Mouse (Mus musculus) hindbrain, embryonic 15.5 days (tissue): ENCODE measurements around the gene Klhl3. TPM values are rescaled to one million over a fixed set of nuclear protein-coding genes. Genes with fewer than 3 reads are reported as not detected.

ENCODE experiments used
- ATAC-seq: fragments of 200-750 bp; cut with Nextera tagmentation; 2 replicates; pipeline ENCODE4 v1.8.0; 2017; ENCODE audit warnings: low read depth, moderate number of reproducible peaks, moderate TSS enrichment; ENCODE audit not compliant: low FRiP score
- H3K27ac ChIP-seq: fragments of 300-500 bp; sonication (generic); replicated peaks from 2 replicates; pipeline ENCODE4 v1.5.1; 2015; ENCODE audit warnings: mild to moderate bottlenecking, inconsistent platforms
- H3K27me3 ChIP-seq: fragments of 300-500 bp; sonication (generic); 2 replicates; pipeline ENCODE4 v1.6.1; 2015; ENCODE audit warnings: control low read depth, inconsistent platforms
- H3K36me3 ChIP-seq: fragments of 300-500 bp; sonication (generic); 2 replicates; pipeline ENCODE4 v1.6.1; 2015; ENCODE audit warnings: control low read depth, inconsistent platforms
- H3K4me1 ChIP-seq: fragments of 300-500 bp; sonication (generic); replicated peaks from 2 replicates; pipeline ENCODE4 v1.6.1; 2015; ENCODE audit warnings: control low read depth, inconsistent platforms
- H3K4me2 ChIP-seq: fragments of 300-500 bp; sonication (generic); 2 replicates; pipeline ENCODE4 v1.6.1; 2015; ENCODE audit warnings: moderate library complexity, mild to moderate bottlenecking, inconsistent platforms
- H3K4me3 ChIP-seq: fragments of 300-500 bp; sonication (generic); 2 replicates; pipeline ENCODE4 v1.5.1; 2015; ENCODE audit warnings: mild to moderate bottlenecking, inconsistent platforms
- H3K9ac ChIP-seq: fragments of 300-500 bp; sonication (generic); 2 replicates; pipeline ENCODE4 v1.6.1; 2015; ENCODE audit warnings: inconsistent platforms
- H3K9me3 ChIP-seq: fragments of 300-500 bp; sonication (generic); 2 replicates; pipeline ENCODE4 v1.6.1; 2016; ENCODE audit warnings: control low read depth, inconsistent platforms
- WGBS: fragments of 180-500 bp; shearing (Covaris S2); methylation state at CpG from one replicate; pipeline ENCODE4 v1.1.7; 2015; 5-methylcytosine and 5-hydroxymethylcytosine counted together
- polyA plus RNA-seq: library from polyadenylated mRNA; unstranded; fragments of >200 nt; fragmentation: Nextera tagmentation; extraction: Ambion mirVana; gene quantifications from 2 replicates; pipeline ENCODE4 v1.2.1, GENCODE M21; 2015

Klhl3 gene
- polyA plus RNA-seq, 1 experiment from 2014 or later, result 14.0 TPM

DNA sequence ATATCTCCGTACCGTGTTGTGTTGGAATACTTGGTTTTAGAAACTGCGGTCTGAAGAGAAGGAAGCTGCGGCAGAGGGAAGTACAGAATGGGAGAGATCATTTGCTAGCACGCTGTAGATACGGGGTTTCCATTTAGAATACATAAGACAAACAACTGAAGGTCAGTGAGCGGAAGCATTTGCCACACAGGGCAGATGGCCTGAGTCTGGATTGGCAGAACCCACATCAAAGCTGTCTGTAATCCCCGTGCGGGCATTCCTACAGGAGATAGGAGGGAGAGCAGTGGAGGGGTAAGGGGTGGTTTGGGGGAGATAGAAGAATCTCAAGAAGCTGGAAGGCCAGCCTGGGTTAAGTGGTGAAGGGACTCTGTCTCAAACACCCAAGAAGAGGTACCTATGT lies 38.5 kb downstream of the Klhl3 start:
- Histone ChIP-seq H3K36me3 (no peaks in the 10 kb centered on the region), H3K4me3 (no peak overlapping the region), H3K27ac (no peak overlapping the region; the same call in 1 of the 2 replicates), H3K9me3 (no peaks in the 10 kb centered on the region), H3K4me2 (no peak overlapping the region), H3K27me3 (no peaks in the 10 kb centered on the region), H3K4me1 (no peaks in the 10 kb centered on the region), H3K9ac (no peak overlapping the region)
- WGBS, result 82% methylated on average over 9 of the region's 9 CpGs
- ATAC-seq, result no peak

DNA sequence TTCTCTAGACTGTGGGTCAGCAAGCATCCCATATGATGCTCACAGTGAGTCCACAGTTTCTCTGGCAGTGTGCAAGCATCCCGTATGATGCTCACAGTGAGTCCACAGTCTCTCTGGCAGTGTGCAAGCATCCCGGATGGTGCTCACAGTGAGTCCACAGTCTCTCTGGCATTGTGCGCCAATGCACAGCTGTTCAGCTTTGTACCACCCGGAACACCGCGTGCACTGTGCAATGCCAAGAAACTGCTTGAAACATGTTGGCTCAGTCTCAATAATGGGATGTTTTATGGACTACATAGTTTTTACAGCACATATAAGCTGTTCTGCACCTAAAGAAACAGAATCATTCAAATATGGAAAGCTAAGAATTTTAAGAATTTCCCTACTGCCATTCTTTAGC lies 38.9 kb downstream of the Klhl3 start:
- Histone ChIP-seq H3K4me1 (no peaks in the 10 kb centered on the region), H3K27ac (no peak overlapping the region; the same call in 1 of the 2 replicates), H3K4me3 (no peak overlapping the region), H3K9me3 (no peaks in the 10 kb centered on the region), H3K9ac (no peak overlapping the region), H3K36me3 (no peaks in the 10 kb centered on the region), H3K4me2 (no peak overlapping the region), H3K27me3 (no peaks in the 10 kb centered on the region)
- no peak for ATAC-seq
- 78% methylated on average over 6 of the region's 6 CpGs for WGBS

DNA sequence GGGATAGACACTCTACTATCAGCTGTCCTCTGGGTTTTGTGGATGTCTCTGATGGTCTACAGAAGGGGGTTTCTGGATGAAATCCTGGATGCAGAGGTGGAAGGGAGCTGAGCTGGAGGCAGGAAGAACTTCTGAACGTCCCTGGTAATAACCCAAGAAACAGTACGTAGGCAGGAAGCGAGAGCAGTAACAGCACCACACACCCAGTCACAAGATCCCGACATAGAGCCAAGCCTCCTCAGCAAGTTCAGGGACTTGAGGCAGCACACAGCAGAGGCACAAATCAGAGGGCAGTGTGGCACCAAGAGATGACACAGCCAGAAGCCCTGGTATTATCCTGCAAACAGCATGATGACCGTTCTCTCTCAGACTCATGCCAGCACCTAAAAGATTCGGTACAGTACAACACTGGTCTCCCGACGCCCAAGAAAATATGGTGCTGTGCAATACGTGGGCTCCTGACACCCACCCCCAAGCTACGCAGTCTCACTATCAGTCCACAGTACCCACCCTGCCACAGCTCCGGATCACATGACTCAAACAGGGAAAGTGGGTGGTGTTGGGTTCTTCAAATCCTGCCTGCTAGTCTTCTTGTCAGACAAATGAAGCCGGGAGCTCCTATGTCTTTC lies 40.0 kb downstream of the Klhl3 start:
- Histone ChIP-seq H3K36me3 (no peaks in the 10 kb centered on the region), H3K9ac (no peak overlapping the region), H3K4me3 (no peak overlapping the region), H3K4me1 (no peaks in the 10 kb centered on the region), H3K9me3 (no peaks in the 10 kb centered on the region), H3K27ac (no peak overlapping the region), H3K27me3 (no peaks in the 10 kb centered on the region), H3K4me2 (no peak overlapping the region)
- no peak for ATAC-seq
- 91% methylated on average over 12 of the region's 12 CpGs for WGBS

DNA sequence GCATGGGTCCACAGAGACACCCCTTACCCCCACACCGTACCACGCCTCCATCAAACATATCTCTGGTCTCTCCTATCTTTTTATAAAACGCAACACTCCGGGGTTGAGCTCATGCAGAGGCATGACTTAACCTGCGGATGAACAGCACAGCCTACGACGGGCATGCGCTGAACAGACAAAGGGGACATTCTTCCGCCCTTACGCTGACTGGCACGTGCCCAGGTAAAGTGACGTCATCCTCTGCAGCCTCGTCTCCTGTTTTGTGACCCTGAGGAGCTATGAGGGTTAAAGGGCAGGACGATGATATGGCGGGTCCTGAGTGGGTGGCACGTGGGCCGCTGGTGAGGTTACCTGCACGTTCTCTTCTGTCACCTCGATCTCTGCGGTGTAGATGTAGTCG lies 42.2 kb downstream of the Klhl3 start:
- Histone ChIP-seq H3K4me3 (no peak overlapping the region), H3K9ac (no peak overlapping the region), H3K4me1 (no peaks in the 10 kb centered on the region), H3K27ac (no peak overlapping the region), H3K9me3 (no peaks in the 10 kb centered on the region), H3K36me3 (no peaks in the 10 kb centered on the region), H3K4me2 (no peak overlapping the region), H3K27me3 (no peaks in the 10 kb centered on the region)
- 91% methylated on average over 21 of the region's 21 CpGs for WGBS
- ATAC-seq, result no peak

DNA sequence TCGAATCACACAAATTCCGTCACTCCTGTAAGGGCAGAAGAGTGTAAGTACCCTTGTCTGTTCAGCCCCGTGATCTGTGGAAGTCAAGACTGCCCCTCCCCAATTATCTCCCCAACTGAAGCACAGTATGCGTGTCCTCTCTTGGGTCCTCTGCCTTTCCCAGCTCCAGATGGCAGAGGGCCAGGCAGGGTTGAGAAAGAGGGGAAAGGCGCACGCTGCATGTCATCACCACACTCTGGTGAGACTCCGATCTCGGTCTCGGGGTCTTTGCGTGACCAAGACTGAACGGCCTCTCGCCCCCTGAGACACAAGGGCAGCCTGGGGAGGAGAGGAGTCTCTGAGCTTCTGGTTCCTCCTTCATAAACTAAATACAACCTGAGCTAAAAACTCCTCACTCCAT lies 42.9 kb downstream of the Klhl3 start:
- no peaks in the 10 kb centered on the region for H3K36me3 ChIP-seq
- H3K27ac ChIP-seq, result no peak overlapping the region
- H3K27me3 ChIP-seq, result no peaks in the 10 kb centered on the region
- no peaks in the 10 kb centered on the region for H3K4me1 ChIP-seq
- no peak for ATAC-seq
- WGBS, result 88% methylated on average over 12 of the region's 12 CpGs
- no peak overlapping the region for H3K4me3 ChIP-seq
- H3K9me3 ChIP-seq, result no peaks in the 10 kb centered on the region
- H3K9ac ChIP-seq, result no peak overlapping the region
- H3K4me2 ChIP-seq, result no peak overlapping the region

DNA sequence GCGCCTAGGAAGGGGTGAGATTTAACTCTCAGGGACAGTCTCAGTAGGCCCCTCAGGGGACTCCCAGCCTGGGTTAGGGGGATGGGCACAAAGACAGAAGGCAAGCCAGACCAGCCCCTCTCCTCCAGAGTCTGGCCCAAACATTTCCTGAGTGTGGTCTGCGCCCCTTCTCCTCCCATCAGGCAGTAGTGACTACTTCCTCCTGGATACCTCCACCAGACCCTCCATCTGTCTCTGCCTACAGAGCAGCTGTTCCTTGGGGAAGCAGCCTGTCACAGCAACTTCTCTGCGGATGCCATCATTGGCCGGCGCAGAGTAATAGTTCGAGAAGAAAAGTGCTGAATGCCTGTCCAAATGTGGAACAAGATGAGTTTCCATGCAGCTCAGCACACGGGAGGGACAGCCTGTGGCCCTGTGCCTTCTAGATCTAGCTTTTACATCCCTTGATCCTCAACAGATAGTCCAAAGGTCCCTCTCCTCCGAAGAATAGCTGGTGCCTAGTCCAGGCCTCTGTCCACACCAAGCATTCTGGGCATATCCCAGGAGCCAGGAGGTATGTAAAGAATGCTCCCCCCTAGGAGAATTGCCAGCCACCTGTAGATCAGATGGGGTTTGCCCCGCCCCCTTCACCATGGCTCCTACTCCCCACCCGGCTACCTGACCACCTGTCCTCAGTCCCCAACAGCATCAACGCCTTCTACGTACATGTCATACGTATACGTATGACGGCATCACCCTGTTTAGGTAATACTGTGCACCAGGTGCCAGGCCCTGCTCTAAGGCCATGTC lies 44.8 kb downstream of the Klhl3 start:
- Histone ChIP-seq H3K4me3 (no peak overlapping the region), H3K4me2 (no peak overlapping the region), H3K9me3 (no peaks in the 10 kb centered on the region), H3K36me3 (peaks cover 3% of the 10 kb centered on the region; the same call in 1 of the 2 replicates), H3K4me1 (no peaks in the 10 kb centered on the region), H3K27ac (no peak overlapping the region), H3K27me3 (no peaks in the 10 kb centered on the region), H3K9ac (no peak overlapping the region)
- WGBS, result 90% methylated on average over 15 of the region's 15 CpGs
- ATAC-seq, result no peak

DNA sequence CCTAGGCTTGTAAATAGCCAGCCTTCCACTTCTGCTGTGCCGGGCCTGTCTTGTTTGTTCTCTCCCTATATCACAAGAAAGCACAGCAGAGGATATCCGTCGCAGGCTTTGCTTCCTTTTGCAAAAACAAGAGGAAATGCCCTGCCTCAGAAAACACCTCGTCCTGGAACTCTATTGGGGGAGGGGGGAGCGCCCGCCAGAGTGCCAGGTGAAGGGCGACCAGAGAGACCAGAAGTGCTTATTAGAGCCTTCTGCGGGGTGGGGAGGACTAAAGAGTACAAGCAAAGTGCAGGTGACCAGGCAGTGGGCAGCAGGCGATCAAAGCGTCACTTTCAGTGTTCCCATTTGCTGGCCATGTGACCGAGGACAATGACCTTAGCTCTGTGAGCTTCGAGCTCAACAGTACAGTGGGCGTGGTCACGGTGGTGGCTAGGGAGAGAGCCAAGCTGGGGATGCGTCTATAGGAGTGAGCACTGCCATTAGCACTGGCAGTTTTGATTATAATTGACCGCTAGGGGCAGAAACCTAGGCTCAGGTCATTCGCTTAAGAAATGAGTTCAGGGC lies 45.8 kb downstream of the Klhl3 start:
- 30% methylated on average over 17 of the region's 17 CpGs for WGBS
- H3K4me1 ChIP-seq, result no peaks in the 10 kb centered on the region
- no peak overlapping the region for H3K4me2 ChIP-seq
- no peak for ATAC-seq
- H3K27ac ChIP-seq, result peak overlapping the region; percentile 23; the same call in 1 of the 2 replicates
- no peaks in the 10 kb centered on the region for H3K27me3 ChIP-seq
- H3K9ac ChIP-seq, result no peak overlapping the region
- H3K36me3 ChIP-seq, result peaks cover 11% of the 10 kb centered on the region; the same call in 1 of the 2 replicates
- no peak overlapping the region for H3K4me3 ChIP-seq
- H3K9me3 ChIP-seq, result no peaks in the 10 kb centered on the region

DNA sequence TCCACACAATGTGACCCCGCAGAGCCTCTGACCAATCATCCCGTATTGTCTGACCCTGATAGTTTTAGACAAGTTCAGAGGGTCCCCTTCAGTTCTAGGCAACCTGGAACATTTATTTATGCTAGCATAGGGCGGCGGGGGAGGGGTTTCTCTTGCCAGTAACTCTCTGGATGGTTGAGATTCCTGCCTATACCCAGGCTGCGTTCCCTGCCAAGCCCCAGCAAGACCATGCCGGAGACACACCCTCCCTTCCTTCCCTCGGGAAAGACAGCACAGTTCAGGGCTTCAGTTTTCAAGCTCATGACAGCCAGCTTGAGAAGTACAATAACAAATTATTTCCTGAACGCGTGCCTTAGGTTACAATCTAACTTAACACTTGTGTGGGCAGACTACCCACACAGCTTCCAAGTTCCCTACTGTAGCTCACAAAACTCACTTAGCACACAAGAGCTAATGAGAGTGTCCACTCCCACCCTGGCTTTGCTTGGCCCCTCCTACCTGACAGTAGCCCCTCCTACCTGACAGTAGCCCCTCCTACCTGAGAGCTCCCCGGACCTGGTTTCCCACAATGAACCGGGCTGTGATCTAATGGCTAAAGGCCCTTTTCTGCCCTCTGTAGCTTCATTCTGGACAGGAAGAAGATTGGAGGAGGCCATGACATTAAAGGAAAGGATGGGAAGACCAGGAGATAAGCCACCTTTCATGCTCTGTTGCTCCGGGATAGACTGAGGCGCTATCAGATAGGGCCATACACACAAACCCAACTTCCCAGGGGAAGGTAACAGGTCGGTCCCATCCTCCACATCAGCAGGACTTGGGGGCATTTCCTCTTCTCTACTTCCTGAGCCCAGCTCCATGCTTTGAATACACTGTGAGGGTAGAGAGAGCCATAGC lies 46.6 kb downstream of the Klhl3 start:
- H3K4me3 ChIP-seq, result no peak overlapping the region
- H3K9me3 ChIP-seq, result no peaks in the 10 kb centered on the region
- no peaks in the 10 kb centered on the region for H3K27me3 ChIP-seq
- no peak overlapping the region for H3K4me2 ChIP-seq
- no peak for ATAC-seq
- peak overlapping the region; percentile 23 for H3K27ac ChIP-seq
- WGBS, result 70% methylated on average over 14 of the region's 14 CpGs
- H3K4me1 ChIP-seq, result no peaks in the 10 kb centered on the region
- peaks cover 19% of the 10 kb centered on the region for H3K36me3 ChIP-seq
- H3K9ac ChIP-seq, result no peak overlapping the region

DNA sequence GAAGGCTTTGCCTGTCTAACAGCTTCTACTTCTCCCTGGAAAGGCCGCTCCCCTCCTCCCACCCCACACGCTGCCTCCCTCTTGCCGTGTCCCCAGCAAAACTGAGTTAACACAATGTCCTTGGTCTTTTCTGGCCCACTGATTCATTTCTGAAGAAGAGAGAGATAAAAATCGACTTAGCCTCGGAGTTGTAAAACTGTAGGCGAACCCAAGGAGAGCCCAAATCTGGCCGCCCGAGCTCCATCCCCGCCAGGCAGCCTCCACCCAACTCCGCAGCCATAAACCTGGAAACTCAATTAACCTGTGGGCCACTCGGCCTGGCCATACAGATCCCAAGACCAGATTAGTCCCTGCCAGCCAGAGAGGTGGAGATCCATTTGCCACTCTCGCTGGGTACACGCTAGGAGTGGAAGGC lies 47.3 kb downstream of the Klhl3 start:
- no peak for ATAC-seq
- 90% methylated on average over 13 of the region's 13 CpGs for WGBS

DNA sequence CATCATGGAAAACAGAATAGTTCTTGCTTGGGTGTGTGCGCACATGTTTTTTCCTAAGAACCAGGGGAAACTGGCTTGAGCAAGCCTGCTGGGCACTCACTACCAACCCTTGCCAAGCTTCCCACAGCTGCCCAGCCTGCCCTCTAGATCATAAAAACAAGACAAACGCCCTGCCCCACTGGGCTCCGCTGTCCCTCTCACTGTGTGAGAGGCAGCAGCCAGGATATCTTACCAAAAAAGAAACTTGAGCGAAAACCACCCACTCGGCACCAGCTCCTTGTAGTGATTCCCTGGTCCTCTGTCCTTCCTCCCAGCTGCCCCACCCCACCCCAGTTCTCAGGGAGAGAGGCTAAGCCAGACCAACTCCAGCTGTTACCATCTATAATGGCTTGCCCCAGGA lies 48.1 kb downstream of the Klhl3 start:
- WGBS, result 67% methylated on average over 5 of the region's 5 CpGs
- no peak for ATAC-seq
- Histone ChIP-seq H3K27me3 (no peaks in the 10 kb centered on the region), H3K9me3 (no peaks in the 10 kb centered on the region), H3K9ac (no peak overlapping the region), H3K36me3 (peaks cover 22% of the 10 kb centered on the region), H3K4me2 (no peak overlapping the region), H3K4me1 (no peaks in the 10 kb centered on the region), H3K27ac (no peak overlapping the region), H3K4me3 (no peak overlapping the region)

More for the DNA sequence above, 47.3 kb downstream of the Klhl3 start:
- Histone ChIP-seq H3K36me3 (peaks cover 22% of the 10 kb centered on the region), H3K9ac (no peak overlapping the region), H3K4me3 (no peak overlapping the region), H3K9me3 (no peaks in the 10 kb centered on the region), H3K4me2 (no peak overlapping the region), H3K27me3 (no peaks in the 10 kb centered on the region), H3K27ac (0 out of 2 replicates have a peak overlapping the region, but pooled peaks have one; percentile 23), H3K4me1 (no peaks in the 10 kb centered on the region)

DNA sequence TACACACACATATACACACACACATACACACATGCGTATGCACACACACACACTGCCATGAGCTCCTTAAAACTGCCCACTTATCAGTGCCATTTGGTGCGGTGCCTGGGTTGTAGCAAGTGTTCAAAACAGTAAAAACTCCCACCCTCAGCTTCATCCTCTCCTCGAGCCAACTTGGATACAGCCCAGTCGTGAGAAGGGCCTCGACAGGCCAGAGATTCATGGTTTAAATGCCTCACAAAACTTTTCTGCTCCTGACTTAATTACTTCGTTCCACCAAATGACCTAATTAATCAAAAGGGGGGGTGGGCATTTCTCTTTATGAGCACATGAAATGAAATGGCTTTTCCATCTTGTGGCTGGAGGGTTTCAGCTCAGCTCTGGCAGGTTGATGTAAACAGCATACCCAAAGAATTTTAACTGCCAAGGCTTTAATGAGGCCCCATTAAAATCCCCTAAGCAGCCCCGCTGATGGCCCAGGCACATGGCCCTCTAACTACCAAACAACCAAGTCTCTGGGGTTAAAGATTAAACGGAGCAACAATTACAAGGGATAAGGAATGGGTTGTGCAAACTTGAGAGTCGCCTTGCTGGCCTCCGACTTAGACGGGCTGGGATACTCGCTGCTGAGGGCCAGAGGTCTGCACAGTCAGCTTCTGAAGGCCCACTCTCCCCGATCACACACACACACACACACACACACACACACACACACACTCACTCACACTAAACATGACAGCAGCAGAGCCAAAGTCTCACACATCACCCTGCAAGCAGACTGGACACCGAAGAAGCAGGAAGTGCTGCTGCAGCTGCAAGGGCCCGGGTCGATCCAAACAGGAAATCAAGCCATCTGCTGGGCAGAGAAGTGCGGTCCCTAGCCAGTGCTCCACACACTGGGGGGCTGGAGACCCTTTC lies 55.2 kb downstream of the Klhl3 start:
- WGBS, result 35% methylated on average over 17 of the region's 17 CpGs
- Histone ChIP-seq H3K4me2 (no peak overlapping the region), H3K4me1 (peaks cover 18% of the 10 kb centered on the region), H3K27me3 (no peaks in the 10 kb centered on the region), H3K4me3 (no peak overlapping the region), H3K9me3 (no peaks in the 10 kb centered on the region), H3K27ac (peak overlapping the region; percentile 46), H3K36me3 (peaks cover 20% of the 10 kb centered on the region), H3K9ac (no peak overlapping the region)
- ATAC-seq, result peak; percentile 69
